Mouse (Mus musculus): ENCODE results near the gene Ccdc15. TPM values are rescaled to one million over a fixed set of nuclear protein-coding genes. Genes with fewer than 3 reads are reported as not detected.

The Ccdc15 gene
- polyA plus RNA-seq, 1 experiment from 2014 or later = 7.1 TPM

DNA sequence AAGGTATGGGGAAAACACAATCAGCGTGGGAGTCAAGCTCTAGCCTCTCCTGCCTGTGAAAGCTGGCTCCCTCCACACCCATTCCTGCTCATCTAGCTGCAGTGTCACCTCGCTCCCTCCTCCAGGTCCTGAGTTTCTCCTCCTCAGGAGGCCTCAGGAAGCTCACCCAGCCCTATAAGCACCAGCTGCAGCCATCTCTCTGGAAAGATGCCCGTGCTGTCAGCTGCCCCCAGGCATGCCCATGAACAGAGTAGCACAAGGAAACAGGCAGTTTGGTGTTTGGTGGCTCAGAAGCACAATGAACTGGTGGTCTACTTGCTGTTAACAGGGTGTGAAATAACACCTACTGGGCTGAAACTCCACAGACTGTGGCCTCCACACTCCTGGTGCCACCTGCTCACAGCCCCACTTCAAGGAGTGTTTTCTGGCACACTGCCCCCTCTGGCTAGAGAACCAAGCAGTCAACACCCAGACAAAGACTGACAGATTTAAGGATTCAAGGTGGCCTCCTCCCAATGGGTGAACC is 99.8 kb downstream of the Ccdc15 start:
- 23% methylated on average over 3 of the region's 3 CpGs for WGBS
- Histone ChIP-seq H3K27ac (no peak overlapping the region), H3K36me3 (no peaks in the 10 kb centered on the region), H3K4me1 (peaks cover 14% of the 10 kb centered on the region), H3K4me3 (replicated peaks) (no peak overlapping the region), H3K9ac (no peak overlapping the region), H3K9me3 (replicated peaks) (no peaks in the 10 kb centered on the region), H3K27me3 (no peaks in the 10 kb centered on the region), H3K4me2 (no peak overlapping the region)
- ATAC-seq (replicated peaks; ENCODE audit: low FRiP score) = peak; percentile 24; the same call in 1 of the 2 replicates

DNA sequence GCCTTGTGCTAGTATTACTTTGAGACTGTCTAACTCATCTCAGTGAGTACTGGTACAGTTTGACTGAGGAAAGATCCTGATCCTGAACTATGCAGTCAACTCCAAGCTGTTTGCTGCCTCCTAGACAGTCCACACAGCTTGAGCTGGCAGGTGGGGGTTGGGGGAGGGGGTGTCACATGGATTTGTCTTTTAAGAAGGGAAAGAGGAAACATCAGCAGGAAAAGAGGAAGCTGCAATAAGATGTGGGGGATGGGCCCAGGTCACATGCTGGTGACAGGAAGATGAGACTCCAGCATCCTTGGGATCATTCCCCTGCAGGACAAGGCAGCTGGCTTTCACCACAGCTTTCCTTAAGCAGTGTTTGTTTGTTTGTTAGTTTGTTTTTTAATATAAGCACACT is 100.8 kb downstream of the Ccdc15 start:
- H3K27me3 ChIP-seq = no peaks in the 10 kb centered on the region

DNA sequence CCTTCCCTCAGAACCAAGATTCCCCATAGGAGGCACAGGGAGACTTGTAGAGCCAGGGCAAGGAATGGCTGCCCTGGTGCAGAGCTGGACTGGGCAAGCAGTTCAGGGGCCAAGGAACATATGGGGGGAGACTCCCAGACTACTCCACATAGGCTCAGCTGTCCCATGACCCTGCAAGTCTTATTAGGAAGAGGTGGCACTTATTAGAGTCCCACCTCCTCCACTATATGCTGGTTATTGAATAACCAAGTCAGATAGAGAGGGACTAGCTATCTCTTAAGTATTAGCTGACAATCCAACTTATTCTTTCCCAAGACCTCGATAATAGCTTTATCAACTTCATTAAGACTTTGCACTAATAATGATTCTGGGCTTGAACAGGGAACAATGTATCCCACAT is 102.4 kb downstream of the Ccdc15 start:
- H3K4me2 ChIP-seq = no peak overlapping the region
- H3K27ac ChIP-seq = no peak overlapping the region
- H3K36me3 ChIP-seq = no peaks in the 10 kb centered on the region
- no peaks in the 10 kb centered on the region for H3K27me3 ChIP-seq
- H3K9ac ChIP-seq = no peak overlapping the region
- H3K4me3 ChIP-seq (replicated peaks) = no peak overlapping the region
- WGBS = 95% methylated on average over 1 of the region's 1 CpGs
- peaks cover 14% of the 10 kb centered on the region for H3K4me1 ChIP-seq
- ATAC-seq (replicated peaks; ENCODE audit: low FRiP score) = no peak
- H3K9me3 ChIP-seq (replicated peaks) = no peaks in the 10 kb centered on the region

More for the DNA sequence above, 100.8 kb downstream of the Ccdc15 start:
- H3K9me3 ChIP-seq (replicated peaks) = no peaks in the 10 kb centered on the region
- 0 out of 2 replicates have a peak, but pooled peaks have one; percentile 37 for ATAC-seq (replicated peaks; ENCODE audit: low FRiP score)
- no peak overlapping the region for H3K4me2 ChIP-seq
- H3K27ac ChIP-seq = no peak overlapping the region
- H3K36me3 ChIP-seq = no peaks in the 10 kb centered on the region
- H3K4me3 ChIP-seq (replicated peaks) = no peak overlapping the region
- H3K4me1 ChIP-seq = peaks cover 14% of the 10 kb centered on the region
- H3K9ac ChIP-seq = no peak overlapping the region

DNA sequence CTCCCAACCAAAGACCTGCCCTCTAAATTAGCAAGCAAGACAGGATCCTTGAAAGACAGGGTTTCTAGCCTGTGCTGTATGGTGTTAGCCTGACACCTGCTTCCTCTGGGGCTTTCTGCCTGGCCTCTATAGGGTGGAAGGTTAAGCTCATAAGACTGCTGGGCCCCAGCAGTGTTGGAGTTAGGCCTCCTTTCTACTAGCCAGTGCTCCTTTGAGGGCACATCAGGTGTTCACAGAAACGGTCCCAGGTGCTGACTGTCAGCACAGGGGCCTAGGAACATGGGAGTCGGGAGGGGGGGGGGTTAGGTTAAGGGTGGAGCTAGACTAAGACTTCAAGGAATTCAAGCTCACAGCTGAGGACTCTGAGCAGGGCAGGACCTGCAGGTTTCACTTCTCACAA is 102.8 kb downstream of the Ccdc15 start:
- H3K4me1 ChIP-seq = peaks cover 14% of the 10 kb centered on the region

DNA sequence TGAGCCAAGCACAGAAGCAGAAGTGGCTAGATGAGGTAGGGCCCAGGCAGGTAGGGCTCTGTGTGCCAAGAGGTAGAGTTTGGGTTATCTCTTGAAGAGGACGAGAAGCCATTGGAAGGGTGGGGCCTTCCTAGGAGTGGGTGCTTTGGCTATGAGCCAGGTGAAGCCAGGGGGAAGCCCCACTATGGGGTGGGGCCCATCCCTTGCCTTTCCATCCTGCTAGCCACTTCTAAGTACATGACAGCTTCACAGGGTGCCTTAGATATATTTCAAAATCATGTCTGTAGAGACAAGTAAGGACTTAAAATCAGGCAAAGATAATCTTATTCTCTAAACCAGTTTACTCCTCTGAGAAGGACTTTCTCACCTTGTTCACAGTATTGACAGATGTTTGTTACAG is 103.6 kb downstream of the Ccdc15 start:
- whole genome bisulfite sequencing = 74% methylated on average over 1 of the region's 1 CpGs
- no peak for ATAC-seq (replicated peaks; ENCODE audit: low FRiP score)
- Histone ChIP-seq H3K9me3 (replicated peaks) (no peaks in the 10 kb centered on the region), H3K4me1 (peaks cover 14% of the 10 kb centered on the region), H3K36me3 (no peaks in the 10 kb centered on the region), H3K9ac (no peak overlapping the region), H3K4me3 (replicated peaks) (no peak overlapping the region), H3K4me2 (no peak overlapping the region), H3K27me3 (no peaks in the 10 kb centered on the region), H3K27ac (no peak overlapping the region)

More for the DNA sequence above, 102.8 kb downstream of the Ccdc15 start:
- Histone ChIP-seq H3K4me2 (no peak overlapping the region), H3K9me3 (replicated peaks) (no peaks in the 10 kb centered on the region), H3K27me3 (no peaks in the 10 kb centered on the region), H3K4me3 (replicated peaks) (no peak overlapping the region), H3K9ac (no peak overlapping the region), H3K36me3 (no peaks in the 10 kb centered on the region), H3K27ac (no peak overlapping the region)
- ATAC-seq (replicated peaks; ENCODE audit: low FRiP score) = no peak
- WGBS = 60% methylated on average over 2 of the region's 2 CpGs

DNA sequence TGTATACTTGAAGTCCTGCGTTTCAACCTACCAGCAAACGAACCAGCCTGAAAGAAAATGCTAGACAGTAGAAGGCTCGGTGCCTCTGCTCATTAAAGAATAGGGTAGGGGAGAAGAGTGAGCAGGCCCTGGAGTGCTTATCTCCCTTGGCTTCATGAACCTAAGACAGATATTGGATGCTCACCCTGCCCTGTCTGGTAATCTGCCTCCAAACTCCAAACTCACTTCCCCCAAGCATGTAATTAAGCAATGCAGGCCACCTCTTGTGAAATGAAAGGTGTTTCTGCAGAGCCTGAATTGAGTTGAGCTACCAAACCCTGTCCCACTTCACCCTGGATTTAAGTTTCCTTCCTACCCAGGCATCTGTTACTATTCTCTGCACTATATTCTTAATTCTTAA is 105.5 kb downstream of the Ccdc15 start:
- H3K4me3 ChIP-seq (replicated peaks) = no peak overlapping the region
- peaks cover 5% of the 10 kb centered on the region; the same call in 1 of the 2 replicates for H3K4me1 ChIP-seq
- WGBS = 84% methylated on average over 3 of the region's 3 CpGs
- no peak overlapping the region for H3K27ac ChIP-seq
- H3K4me2 ChIP-seq = no peak overlapping the region
- no peaks in the 10 kb centered on the region for H3K27me3 ChIP-seq
- ATAC-seq (replicated peaks; ENCODE audit: low FRiP score) = no peak
- H3K9ac ChIP-seq = no peak overlapping the region
- H3K9me3 ChIP-seq (replicated peaks) = no peaks in the 10 kb centered on the region
- H3K36me3 ChIP-seq = no peaks in the 10 kb centered on the region

DNA sequence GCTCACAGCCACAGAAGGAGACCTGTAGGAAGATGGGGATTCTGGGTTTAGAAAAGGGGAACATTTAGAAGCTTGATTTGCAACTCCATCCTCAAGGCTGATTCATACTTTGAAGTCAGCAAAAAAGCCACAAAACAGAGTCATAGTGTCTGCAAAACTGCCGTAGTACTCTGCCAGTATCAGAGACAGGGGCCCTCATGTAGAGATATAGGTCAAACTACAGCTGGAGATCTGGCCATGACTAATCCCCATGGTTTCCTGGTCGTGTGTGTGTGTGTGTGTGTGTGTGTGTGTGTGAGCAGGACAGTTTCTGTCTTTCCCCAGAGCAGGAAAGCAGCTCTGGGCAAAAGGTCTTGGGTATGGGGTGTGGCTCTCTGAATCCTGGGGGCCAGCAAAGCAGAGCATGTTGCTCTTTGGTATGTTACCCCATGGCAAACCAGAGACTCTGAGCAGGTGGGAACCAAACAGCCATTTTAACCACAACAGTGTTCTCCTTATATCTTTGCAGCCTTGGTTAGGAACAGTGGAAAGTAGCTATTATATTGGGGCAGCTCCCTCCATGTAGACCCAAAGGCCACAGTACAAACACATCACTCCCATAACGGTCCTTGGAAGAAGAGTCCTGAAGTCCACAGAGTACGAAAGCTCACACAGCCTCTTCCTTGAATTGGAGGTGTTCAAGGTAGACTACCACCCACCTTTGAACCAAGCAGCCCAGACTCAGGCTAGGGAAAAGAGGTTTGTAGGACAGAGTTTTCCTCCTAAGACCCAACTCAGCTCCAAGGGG is 112.1 kb downstream of the Ccdc15 start:
- Histone ChIP-seq H3K4me2 (no peak overlapping the region), H3K9me3 (replicated peaks) (no peaks in the 10 kb centered on the region), H3K36me3 (no peaks in the 10 kb centered on the region), H3K4me1 (no peaks in the 10 kb centered on the region), H3K4me3 (replicated peaks) (no peak overlapping the region), H3K27me3 (no peaks in the 10 kb centered on the region), H3K9ac (no peak overlapping the region), H3K27ac (no peak overlapping the region)
- no peak for ATAC-seq (replicated peaks; ENCODE audit: low FRiP score)
- WGBS = 70% methylated on average over 4 of the region's 4 CpGs

DNA sequence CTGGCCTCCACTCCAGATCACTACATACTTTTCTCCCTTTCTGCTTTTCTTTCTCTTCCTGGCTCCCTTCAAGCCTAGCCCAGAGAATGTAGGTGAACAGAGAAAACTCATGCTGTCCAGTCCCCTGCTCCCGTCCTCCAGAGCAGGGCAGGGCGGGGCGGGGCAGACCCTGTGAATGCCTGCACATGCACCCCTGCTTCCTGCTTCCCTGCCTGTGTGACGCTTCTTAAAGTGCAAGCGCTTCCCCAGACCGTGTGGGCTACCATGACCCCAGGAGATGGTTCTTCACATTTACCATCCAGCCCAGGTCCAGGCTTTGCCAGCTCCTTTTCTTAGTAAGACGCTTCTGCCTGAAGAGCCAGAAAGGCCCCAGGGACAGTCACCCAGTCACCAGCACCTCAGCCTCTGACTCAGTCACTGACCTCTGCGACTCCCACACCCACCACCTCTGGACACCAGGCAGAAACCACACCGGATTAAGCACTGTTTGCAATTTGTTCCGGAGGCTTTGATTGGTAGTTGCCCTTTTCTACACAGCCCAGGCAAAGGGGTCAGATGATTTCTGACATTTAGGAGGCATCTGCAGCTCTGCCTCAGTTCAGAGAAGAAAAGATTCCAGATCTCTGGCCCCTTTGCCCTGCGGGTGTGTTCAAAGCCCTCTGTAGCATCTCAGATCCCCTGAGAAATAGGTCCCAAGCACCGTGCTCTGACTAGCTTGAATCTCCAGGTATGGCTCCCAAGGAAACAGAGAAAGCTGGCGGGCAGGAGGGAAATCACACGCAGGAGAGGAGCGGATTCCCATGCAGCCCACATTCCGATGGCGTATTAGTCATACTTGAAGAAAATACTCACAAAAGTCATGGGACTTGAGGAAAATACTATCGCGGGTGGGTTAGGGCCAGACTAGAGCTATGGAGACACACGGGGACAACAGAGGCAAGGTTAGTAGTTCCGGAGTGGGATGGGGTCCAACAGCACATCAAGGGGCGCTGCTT is 115.7 kb downstream of the Ccdc15 start:
- Histone ChIP-seq H3K27me3 (no peaks in the 10 kb centered on the region), H3K27ac (no peak overlapping the region), H3K9ac (no peak overlapping the region), H3K9me3 (replicated peaks) (no peaks in the 10 kb centered on the region), H3K36me3 (no peaks in the 10 kb centered on the region), H3K4me3 (replicated peaks) (no peak overlapping the region), H3K4me2 (no peak overlapping the region), H3K4me1 (no peaks in the 10 kb centered on the region)
- no peak for ATAC-seq (replicated peaks; ENCODE audit: low FRiP score)
- 67% methylated on average over 22 of the region's 22 CpGs for WGBS

DNA sequence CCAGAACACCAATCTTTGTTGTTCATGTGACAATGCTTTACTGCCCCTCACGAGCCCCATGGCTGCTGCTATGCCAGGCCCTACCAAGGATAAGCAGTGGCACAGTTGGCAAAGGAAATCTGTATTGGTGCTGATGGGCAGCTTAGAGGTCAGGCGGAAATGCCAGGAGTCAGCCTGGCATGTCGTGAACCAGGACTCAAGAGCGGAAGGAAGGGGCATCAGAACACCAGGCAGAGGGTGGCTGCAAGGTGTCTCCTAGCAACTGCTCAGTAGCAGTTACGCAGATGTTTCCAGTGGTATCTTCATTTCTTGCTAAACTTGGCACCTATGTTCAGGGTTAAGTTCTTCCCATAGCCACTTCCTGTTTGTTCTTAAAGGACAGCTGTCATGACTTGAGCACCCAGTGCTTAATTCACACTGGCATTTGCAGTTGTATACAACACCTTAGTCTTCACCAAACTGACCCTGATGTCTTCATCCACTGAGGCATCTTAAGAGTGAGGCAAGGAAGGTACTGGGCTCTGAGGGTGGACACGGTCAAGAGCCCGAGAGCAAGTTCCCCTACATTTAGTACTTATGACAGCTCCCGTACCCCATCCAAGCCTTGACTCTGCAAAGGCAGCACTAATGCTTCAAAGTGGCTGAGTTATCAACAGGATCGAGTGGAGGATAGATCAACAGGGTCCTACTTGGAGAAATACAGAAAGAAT is 117.6 kb downstream of the Ccdc15 start:
- Histone ChIP-seq H3K27me3 (no peaks in the 10 kb centered on the region), H3K4me1 (no peaks in the 10 kb centered on the region), H3K27ac (no peak overlapping the region), H3K4me3 (replicated peaks) (no peak overlapping the region), H3K36me3 (peaks cover 3% of the 10 kb centered on the region; the same call in 1 of the 2 replicates), H3K4me2 (no peak overlapping the region), H3K9me3 (replicated peaks) (no peaks in the 10 kb centered on the region), H3K9ac (no peak overlapping the region)
- no peak for ATAC-seq (replicated peaks; ENCODE audit: low FRiP score)
- 89% methylated on average over 9 of the region's 9 CpGs for WGBS

DNA sequence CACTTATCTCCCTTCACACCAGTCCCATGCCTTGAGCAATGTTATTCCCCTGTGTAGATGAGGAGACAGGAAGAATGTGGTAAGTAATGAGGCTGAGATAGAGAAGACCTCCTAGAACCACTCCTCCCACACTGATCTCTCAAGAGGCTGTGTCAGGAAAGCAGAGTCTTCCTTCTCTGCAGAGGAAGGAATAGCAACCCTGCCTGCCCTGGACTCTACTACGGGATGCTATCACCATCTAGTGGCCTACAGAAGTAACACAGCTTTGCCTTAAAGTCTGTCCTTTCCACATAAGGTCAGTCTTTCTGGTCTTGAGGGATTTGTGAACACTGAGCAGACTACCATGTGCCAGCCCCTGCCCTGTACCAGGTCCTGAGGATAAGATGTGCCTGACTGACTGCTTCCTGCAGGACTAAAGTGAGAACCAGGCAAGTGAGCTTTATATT is 118.3 kb downstream of the Ccdc15 start:
- peak; percentile 88 for ATAC-seq (replicated peaks; ENCODE audit: low FRiP score)
- Histone ChIP-seq H3K4me3 (replicated peaks) (no peak overlapping the region), H3K4me1 (no peaks in the 10 kb centered on the region), H3K27me3 (no peaks in the 10 kb centered on the region), H3K36me3 (peaks cover 4% of the 10 kb centered on the region; the same call in 1 of the 2 replicates), H3K9me3 (replicated peaks) (no peaks in the 10 kb centered on the region), H3K9ac (no peak overlapping the region), H3K27ac (no peak overlapping the region), H3K4me2 (no peak overlapping the region)
- WGBS = 0% methylated on average over 1 of the region's 1 CpGs

All from kidney, embryonic 15.5 days (tissue).